Mouse (Mus musculus): ENCODE measurements around the gene Dffb. TPM values are rescaled to one million over a fixed set of nuclear protein-coding genes. Genes with fewer than 3 reads are reported as not detected.

Dffb gene
- polyA plus RNA-seq (2017; shearing (Covaris generic)), result 26.1 TPM

DNA sequence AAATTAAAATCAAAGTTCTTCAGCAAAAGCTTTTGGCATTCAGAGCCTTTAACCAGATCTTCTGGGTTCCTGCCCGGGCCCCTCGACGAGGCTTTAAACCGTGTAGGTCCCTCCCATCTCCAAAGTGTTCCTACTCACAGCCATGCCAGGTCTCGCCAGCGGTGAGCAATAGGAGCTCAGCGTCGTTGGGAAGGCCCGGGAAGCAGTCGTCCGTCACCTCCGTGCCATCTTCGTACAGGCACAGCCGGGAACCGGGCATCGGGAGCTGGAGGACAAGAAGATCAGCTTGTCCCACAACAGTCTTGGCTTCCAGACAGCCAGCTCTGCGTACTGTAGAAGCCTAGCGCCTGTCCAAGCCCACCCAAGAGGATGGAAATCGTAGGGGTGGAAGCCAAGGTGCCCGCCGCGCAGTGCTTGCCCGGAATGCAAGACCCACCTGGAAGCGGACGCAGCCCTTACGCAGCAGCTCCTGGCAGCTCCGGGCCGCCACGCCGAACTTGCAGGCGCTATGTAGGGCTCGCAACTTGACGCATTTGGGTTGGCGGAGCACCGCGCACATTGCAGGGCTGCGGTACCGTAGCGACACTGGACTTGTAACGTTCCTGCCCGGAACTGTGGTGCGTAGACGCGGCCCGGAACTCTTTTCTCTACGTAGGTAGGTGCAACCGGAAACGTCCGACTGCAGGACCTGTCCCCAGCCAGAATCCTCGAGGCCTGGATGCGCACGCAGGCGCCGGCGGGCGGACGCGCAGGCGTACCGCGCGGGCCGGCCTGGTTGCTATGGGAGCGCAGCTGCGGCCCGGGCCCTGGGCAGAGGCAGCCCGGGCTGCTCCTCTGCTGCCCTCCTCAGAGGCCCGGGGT lies at the start of gene Dffb, which contains the start of gene Cep104:
Dffb (minus strand) TSS at position 696 of the 861 bp plus-strand sequence.
Cep104 (plus strand) TSS at position 764 of the 861 bp plus-strand sequence.

DNA sequence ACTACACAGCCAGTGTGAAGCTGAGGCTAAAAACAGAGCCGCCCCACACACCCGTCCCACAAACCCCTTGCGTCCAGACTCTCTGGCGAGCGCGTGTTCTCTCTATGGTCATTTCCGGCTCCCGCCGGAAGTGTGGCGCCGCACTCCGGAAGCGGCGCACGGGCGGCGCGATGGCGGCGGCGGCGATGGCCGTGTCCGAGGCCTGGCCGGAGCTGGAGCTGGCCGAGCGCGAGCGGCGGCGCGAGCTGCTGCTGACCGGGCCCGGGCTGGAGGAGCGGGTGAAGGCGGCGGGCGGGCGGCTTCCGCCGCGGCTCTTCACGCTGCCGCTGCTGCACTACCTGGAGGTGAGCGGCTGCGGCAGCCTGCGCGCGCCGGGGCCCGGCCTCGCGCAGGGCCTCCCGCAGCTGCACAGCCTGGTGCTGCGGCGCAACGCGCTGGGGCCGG lies 36.7 kb upstream of the Dffb start, which contains the start of gene Lrrc47:
Lrrc47 (plus strand) TSS at position 86 of the 444 bp plus-strand sequence.

DNA sequence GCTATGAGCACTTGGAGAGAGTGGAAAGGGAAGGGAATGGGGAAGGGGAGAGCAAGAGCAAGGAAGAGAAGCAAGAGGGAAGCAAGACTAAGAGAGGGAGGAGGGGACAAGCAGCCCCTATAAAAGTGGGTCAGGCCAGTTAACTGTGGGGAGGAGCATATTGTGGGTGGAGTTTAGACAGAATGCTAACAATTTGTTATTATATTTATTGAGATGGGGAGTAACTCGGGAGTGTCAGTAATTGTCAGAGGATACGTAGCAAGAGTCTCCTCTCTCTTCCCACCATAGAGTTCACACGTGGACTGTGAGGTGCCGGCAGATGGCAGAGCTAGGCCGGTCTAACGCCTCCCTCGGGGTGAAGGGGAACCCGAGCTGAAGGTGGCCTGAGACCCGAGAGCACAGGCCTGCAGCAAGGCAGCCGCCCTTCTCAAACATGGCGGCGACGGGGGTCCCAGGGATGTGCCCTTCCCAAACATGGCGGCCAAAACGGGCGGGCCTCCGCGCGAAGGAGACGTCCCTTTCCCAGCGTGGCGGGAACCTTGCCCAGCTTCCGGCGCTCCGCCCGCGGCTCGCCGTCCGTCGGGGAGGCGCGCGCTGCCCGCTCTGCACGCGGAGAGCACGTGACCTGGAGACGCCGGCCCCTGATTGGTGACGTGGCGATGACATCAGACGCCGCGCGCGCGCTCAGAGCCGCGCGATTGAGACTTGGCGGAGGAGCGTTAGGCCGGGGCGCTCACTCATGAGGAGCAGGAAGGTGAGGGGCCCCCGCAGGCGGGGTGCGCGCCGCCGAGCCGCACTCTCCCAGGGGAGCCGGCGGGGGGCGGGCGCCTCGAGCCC lies 18.1 kb downstream of the Dffb start, which contains the start of gene A430005L14Rik:
A430005L14Rik (plus strand) TSS at position 669 of the 837 bp plus-strand sequence.

Other genes with a start within 250 kb of the Dffb start
- 79.1 TPM for gene A430005L14Rik, start 17.9 kb downstream of the Dffb start, polyA plus RNA-seq (2017; shearing (Covaris generic))
- 10.4 TPM for gene Cep104, start 68 bp upstream of the Dffb start, polyA plus RNA-seq (2017; shearing (Covaris generic))
- gene Lrrc47, start 36.6 kb upstream of the Dffb start, polyA plus RNA-seq (2017; shearing (Covaris generic)), result 2.2 TPM
- 0.48 TPM for gene Smim1, start 51.1 kb upstream of the Dffb start, polyA plus RNA-seq (2017; shearing (Covaris generic))
- gene Ccdc27, start 67.6 kb upstream of the Dffb start, polyA plus RNA-seq (2017; shearing (Covaris generic)), result not detected
- gene Trp73, start 165.1 kb upstream of the Dffb start, polyA plus RNA-seq (2017; shearing (Covaris generic)), result 0.09 TPM
- gene Wrap73, start 167.2 kb upstream of the Dffb start, polyA plus RNA-seq (2017; shearing (Covaris generic)), result 40.2 TPM
- 30.2 TPM for gene Tprgl, start 185.5 kb upstream of the Dffb start, polyA plus RNA-seq (2017; shearing (Covaris generic))
- 0.10 TPM for gene Megf6, start 195.6 kb upstream of the Dffb start, polyA plus RNA-seq (2017; shearing (Covaris generic))

Data from inflammation-experienced regulatory T-cells, adult 16 weeks (primary cell).